Mouse (Mus musculus): ENCODE measurements around the gene Bphl.

DNA sequence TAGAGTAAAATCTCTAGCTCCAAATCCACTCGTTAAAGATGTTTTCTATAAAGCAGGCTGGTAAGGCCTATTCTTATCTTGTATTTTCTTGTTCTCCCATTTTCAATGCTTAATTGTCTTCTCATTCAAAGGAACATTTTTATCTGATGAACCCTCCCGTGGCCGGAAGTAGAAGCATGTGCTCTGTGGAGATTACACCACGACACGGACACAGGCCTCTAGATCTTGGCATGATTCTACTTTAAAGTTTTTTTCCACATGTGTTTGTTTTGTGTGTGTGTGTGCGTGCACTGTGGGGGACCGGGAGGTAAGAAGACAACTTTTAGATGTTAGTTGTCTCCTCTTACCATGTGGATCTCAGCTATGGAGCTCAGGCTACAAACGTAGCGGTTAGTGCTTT lies 64.5 kb downstream of the Bphl start:
- TF ChIP-seq POLR2A (IDR thresholded peaks at IDR 0.05; ENCODE audit: insufficient read length, low read depth): no peak
- TF ChIP-seq MYOG (IDR thresholded peaks at IDR 0.05; ENCODE audit: control insufficient read depth in 1 of 3, insufficient read depth in 1 of 3, insufficient read length in 2 of 3, low read depth in 2 of 3): no peak
- no peak for TF ChIP-seq POLR2AphosphoS2 (IDR thresholded peaks at IDR 0.05; ENCODE audit: insufficient read length, low read depth)
- no peak for TF ChIP-seq E2F4 (IDR thresholded peaks at IDR 0.05; ENCODE audit: insufficient read depth)
- no peak for TF ChIP-seq USF1 (IDR thresholded peaks at IDR 0.05; ENCODE audit: low read depth)
- no peak for TF ChIP-seq MAX (IDR thresholded peaks at IDR 0.05; ENCODE audit: low read depth)
- TF ChIP-seq CEBPB (IDR thresholded peaks at IDR 0.05; ENCODE audit: insufficient read depth, poor library complexity, severe bottlenecking): no peak

Measured in myocyte (in vitro differentiated cells).